Mouse (Mus musculus) hindbrain, embryonic 12.5 days (tissue): ENCODE measurements at regions not wholly inside any gene's neighbourhood (a gene's known extent, or its start where the extent isn't known, plus 50 kb on each side); places are given as distances from the start of the nearest gene placed in this dataset.

Source experiments
- ATAC-seq: fragments of 200-750 bp; cut with Nextera tagmentation; 2 replicates; pipeline ENCODE4 v1.8.0; 2017; ENCODE audit warnings: moderate TSS enrichment; ENCODE audit not compliant: low FRiP score
- H3K27ac ChIP-seq: fragments of 300-500 bp; sonication (generic); 2 replicates; pipeline ENCODE4 v1.5.1; 2016; ENCODE audit warnings: mild to moderate bottlenecking
- H3K27me3 ChIP-seq: fragments of 300-500 bp; sonication (generic); 2 replicates; pipeline ENCODE4 v1.6.1; 2016; ENCODE audit warnings: mild to moderate bottlenecking
- H3K36me3 ChIP-seq: fragments of 300-500 bp; sonication (generic); 2 replicates; pipeline ENCODE4 v1.6.1; 2016; ENCODE audit warnings: mild to moderate bottlenecking
- H3K4me1 ChIP-seq: fragments of 300-500 bp; sonication (generic); 2 replicates; pipeline ENCODE4 v1.6.1; 2016
- H3K4me2 ChIP-seq: fragments of 300-500 bp; sonication (generic); replicated peaks from 2 replicates; pipeline ENCODE4 v1.6.1; 2016; ENCODE audit warnings: mild to moderate bottlenecking
- H3K4me3 ChIP-seq: fragments of 300-500 bp; sonication (generic); 2 replicates; pipeline ENCODE4 v1.5.1; 2016; ENCODE audit warnings: mild to moderate bottlenecking
- H3K9ac ChIP-seq: fragments of 300-500 bp; sonication (generic); 2 replicates; pipeline ENCODE4 v1.6.1; 2016; ENCODE audit warnings: mild to moderate bottlenecking, moderate library complexity
- H3K9me3 ChIP-seq: fragments of 300-500 bp; sonication (generic); replicated peaks from 2 replicates; pipeline ENCODE4 v1.6.1; 2016; ENCODE audit warnings: mild to moderate bottlenecking
- WGBS: fragments of 180-500 bp; shearing (Covaris S2); methylation state at CpG from one replicate; pipeline ENCODE4 v1.1.7; 2016; 5-methylcytosine and 5-hydroxymethylcytosine counted together

- Histone ChIP-seq H3K4me2 (no peak overlapping the region), H3K9ac (no peak overlapping the region), H3K36me3 (no peaks in the 10 kb centered on the region), H3K4me1 (no peaks in the 10 kb centered on the region), H3K9me3 (no peaks in the 10 kb centered on the region), H3K27ac (no peak overlapping the region), H3K4me3 (no peak overlapping the region), H3K27me3 (no peaks in the 10 kb centered on the region)
- no peak for ATAC-seq
- 82% methylated on average over 4 of the region's 4 CpGs for WGBS
Observed at GRCm38 (mm10) chr5:102399006-102399405, 82.2 kb upstream of the Arhgap24 start.

- ATAC-seq = no peak
Observed at GRCm38 (mm10) chr5:102417642-102418041, 63.5 kb upstream of the Arhgap24 start.

GRCm38 (mm10) chr5:102419089-102419488 is 62.1 kb upstream of the Arhgap24 start:
- no peaks in the 10 kb centered on the region for H3K9me3 ChIP-seq
- ATAC-seq = no peak

More at GRCm38 (mm10) chr5:102417642-102418041, 63.5 kb upstream of the Arhgap24 start:
- Histone ChIP-seq H3K4me2 (no peak overlapping the region), H3K36me3 (no peaks in the 10 kb centered on the region), H3K9me3 (no peaks in the 10 kb centered on the region), H3K27ac (no peak overlapping the region), H3K4me1 (no peaks in the 10 kb centered on the region), H3K9ac (no peak overlapping the region), H3K4me3 (no peak overlapping the region), H3K27me3 (no peaks in the 10 kb centered on the region)
- 80% methylated on average over 5 of the region's 5 CpGs for WGBS

GRCm38 (mm10) chr5:102424636-102425242 is 56.5 kb upstream of the Arhgap24 start:
- WGBS = 89% methylated on average over 16 of the region's 16 CpGs
- no peak for ATAC-seq
- H3K9ac ChIP-seq = no peak overlapping the region
- no peaks in the 10 kb centered on the region for H3K36me3 ChIP-seq
- no peak overlapping the region for H3K4me3 ChIP-seq
- no peaks in the 10 kb centered on the region for H3K9me3 ChIP-seq
- no peak overlapping the region for H3K27ac ChIP-seq
- no peaks in the 10 kb centered on the region for H3K4me1 ChIP-seq
- no peak overlapping the region for H3K4me2 ChIP-seq
- no peaks in the 10 kb centered on the region for H3K27me3 ChIP-seq

More at GRCm38 (mm10) chr5:102419089-102419488, 62.1 kb upstream of the Arhgap24 start:
- H3K27ac ChIP-seq = no peak overlapping the region
- no peak overlapping the region for H3K9ac ChIP-seq
- H3K4me3 ChIP-seq = no peak overlapping the region
- 52% methylated on average over 1 of the region's 1 CpGs for WGBS
- no peaks in the 10 kb centered on the region for H3K4me1 ChIP-seq
- H3K4me2 ChIP-seq = no peak overlapping the region
- H3K36me3 ChIP-seq = no peaks in the 10 kb centered on the region
- H3K27me3 ChIP-seq = no peaks in the 10 kb centered on the region

GRCm38 (mm10) chr5:102428310-102428709 is 52.9 kb upstream of the Arhgap24 start:
- ATAC-seq = no peak
- Histone ChIP-seq H3K4me1 (no peaks in the 10 kb centered on the region), H3K4me3 (no peak overlapping the region), H3K27me3 (no peaks in the 10 kb centered on the region), H3K27ac (no peak overlapping the region), H3K36me3 (no peaks in the 10 kb centered on the region), H3K9me3 (no peaks in the 10 kb centered on the region), H3K9ac (no peak overlapping the region), H3K4me2 (no peak overlapping the region)
- WGBS = 72% methylated on average over 3 of the region's 3 CpGs
